Mouse (Mus musculus): ENCODE measurements around the gene Dhx16. TPM values are rescaled to one million over a fixed set of nuclear protein-coding genes. Genes with fewer than 3 reads are reported as not detected.

Gene Dhx16
- total RNA-seq, 1 experiment from 2014 or later, result 39.1 TPM

DNA sequence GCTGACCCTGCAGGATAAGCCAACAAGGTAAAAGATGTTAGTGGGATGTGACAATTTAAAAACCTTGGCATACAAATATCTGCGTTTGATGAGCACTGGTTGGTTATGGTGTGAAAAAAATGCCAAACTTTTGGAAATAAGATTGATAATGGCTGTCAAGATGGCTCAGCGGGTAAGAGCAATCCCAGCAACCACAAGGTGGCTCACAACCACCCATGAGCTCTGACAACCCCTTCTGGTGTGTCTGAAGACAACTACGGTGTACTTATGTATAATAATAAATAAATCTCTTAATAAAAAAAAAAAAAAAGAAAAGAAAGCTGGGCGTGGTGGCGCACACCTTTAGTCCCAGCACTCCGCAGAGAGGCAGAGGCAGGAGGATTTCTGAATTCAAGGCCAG is 35.4 kb downstream of the Dhx16 start:
- ATAC-seq (replicated peaks in 1 of 2; ENCODE audit: insufficient read depth in 1 of 2, low FRiP score in 2 of 2, low TSS enrichment in 1 of 2, low read depth in 1 of 2, poor library complexity in 2 of 2, severe bottlenecking in 2 of 2), result no peak

DNA sequence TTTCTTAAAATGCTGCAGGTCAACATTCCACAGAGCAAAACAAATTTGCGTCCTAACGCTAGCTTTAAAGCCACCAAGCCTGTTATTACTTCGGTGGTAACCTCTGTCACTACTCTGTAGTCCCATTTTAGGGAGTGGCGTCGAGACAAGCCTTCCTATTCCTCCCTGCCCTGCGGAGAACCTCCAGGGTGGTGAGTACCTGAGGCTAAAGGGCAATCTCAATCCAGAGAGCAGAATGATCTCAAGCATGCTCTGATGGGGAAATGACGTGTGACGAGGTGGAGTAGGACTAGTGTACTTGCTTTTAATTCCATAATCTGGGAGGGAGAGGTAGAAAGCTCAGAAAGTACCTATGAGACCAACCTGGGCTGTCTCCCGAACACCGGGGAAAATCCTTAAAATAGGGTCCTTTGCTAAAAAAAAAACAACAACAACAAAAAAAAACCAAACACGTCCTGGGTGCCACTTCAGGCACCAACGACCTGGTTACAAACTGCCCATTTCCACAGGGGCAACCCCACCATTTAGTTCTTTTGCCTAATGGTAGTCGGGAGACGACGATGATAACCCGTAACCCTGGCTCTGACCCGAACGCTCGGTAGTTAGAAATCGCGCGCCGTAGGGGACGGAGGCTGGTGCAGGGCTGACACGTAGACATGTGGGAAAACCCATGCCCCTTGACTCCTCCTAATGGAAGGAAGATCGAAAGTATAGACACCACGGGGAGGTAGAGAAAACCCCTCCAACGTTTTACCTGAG is 36.1 kb downstream of the Dhx16 start:
- ATAC-seq (replicated peaks in 1 of 2; ENCODE audit: insufficient read depth in 1 of 2, low FRiP score in 2 of 2, low TSS enrichment in 1 of 2, low read depth in 1 of 2, poor library complexity in 2 of 2, severe bottlenecking in 2 of 2), result peak in 1 of 2 experiments; percentile 4; a peak in 2 of 4 replicates

DNA sequence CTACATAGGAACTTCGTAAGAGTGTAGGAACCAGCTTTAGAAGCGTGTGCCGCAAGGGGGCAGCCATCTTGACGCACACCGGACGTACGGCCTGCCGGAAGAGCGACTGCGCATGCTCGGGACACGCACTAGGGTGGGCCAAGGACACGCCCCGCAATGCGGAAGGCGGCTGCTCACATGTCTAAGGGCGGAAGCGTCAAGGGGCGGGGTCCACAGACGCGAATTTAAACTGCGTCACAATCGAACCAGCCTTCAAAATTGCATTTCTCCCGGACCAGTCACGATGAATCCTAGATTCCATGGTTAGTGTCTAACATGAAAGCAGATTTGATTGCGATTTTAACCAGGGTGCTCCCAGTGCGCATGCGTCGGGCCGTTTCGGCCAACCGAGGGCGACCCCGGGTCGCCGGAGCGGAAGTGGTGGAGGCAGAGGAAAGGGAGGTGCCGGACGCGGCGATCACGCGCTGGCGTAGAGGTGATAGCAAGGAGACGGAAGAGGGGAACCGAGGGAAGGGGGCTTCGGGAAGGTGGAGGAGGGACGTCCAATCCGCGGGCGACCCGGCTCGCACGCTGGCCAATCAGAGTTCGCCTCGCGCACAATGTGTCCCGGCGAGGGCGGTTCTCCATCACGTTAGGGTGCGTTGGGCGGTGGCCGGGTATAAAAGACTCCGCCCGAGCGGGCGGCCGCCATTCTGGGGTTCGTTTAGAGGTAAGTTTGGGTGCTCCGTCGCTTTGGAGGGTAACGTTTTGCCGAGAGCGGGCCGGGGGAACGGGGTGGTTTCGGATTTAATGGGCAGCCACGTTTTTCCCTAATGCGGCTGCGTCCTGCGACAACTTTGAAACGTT is 36.9 kb downstream of the Dhx16 start, which contains the start of the genes Mrps18b and Ppp1r10:
TSS of gene Mrps18b (minus strand) at position 93 of the 846 bp plus-strand sequence.
TSS of gene Ppp1r10 (plus strand) at position 138 of the 846 bp plus-strand sequence.
- ATAC-seq (replicated peaks in 1 of 2; ENCODE audit: insufficient read depth in 1 of 2, low FRiP score in 2 of 2, low TSS enrichment in 1 of 2, low read depth in 1 of 2, poor library complexity in 2 of 2, severe bottlenecking in 2 of 2), result peak; percentile 79 to 84

DNA sequence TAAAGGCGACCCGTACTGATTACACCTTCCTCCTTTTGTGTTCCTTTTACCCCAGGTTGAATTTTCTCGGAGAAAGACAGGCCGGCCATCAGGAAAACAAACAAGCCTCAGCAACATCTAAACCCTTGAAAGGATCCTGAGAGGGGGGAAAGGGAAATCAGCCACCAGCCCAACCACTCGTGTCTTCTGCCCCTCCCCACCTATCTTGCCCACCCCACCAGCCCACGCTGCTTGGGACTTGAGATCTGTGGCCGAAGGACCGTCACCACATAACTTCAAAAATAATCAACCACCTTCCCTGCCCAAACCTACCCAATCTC is 37.5 kb downstream of the Dhx16 start:
- peak in 1 of 2 experiments; percentile 1; a peak in 1 of 4 replicates for ATAC-seq (replicated peaks in 1 of 2; ENCODE audit: insufficient read depth in 1 of 2, low FRiP score in 2 of 2, low TSS enrichment in 1 of 2, low read depth in 1 of 2, poor library complexity in 2 of 2, severe bottlenecking in 2 of 2)

DNA sequence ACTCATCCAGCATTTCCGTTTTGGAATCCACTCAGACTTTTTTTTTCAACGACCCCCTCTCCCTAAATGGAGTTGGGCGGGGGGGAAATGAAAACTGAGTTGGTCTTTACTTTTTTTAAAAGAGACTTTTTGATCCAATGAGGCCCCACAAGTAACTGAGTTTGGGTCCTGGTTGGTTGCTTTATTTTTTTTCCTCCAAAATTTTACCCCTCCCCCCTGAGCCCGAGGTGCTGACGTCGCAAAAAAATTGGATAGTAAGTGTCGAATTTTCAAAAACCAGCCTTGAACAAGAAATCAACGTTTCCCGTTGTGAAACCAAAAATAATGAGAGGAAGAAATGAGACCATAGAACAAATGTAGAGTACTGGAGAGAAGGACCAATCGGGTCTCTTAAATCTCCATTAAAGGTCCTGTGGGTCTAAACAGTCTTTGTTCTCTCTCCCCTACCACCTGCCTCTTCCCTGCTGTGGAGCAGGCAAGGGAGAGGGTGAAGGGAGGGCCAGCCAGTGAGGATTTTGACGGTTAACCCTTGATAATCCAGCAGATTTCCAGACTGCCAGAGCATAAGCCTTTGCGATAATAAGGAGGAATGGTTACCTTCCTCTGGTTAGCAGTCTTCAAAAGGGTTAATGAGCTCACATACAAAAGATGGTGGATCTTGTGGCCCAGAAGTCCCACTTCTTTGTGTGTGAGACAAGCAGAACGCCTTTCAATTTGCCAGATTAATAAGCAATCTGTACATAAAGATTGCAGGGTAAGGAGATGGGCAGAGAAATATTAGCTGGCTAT is 38.0 kb downstream of the Dhx16 start:
- no peak for ATAC-seq (replicated peaks in 1 of 2; ENCODE audit: insufficient read depth in 1 of 2, low FRiP score in 2 of 2, low TSS enrichment in 1 of 2, low read depth in 1 of 2, poor library complexity in 2 of 2, severe bottlenecking in 2 of 2)

DNA sequence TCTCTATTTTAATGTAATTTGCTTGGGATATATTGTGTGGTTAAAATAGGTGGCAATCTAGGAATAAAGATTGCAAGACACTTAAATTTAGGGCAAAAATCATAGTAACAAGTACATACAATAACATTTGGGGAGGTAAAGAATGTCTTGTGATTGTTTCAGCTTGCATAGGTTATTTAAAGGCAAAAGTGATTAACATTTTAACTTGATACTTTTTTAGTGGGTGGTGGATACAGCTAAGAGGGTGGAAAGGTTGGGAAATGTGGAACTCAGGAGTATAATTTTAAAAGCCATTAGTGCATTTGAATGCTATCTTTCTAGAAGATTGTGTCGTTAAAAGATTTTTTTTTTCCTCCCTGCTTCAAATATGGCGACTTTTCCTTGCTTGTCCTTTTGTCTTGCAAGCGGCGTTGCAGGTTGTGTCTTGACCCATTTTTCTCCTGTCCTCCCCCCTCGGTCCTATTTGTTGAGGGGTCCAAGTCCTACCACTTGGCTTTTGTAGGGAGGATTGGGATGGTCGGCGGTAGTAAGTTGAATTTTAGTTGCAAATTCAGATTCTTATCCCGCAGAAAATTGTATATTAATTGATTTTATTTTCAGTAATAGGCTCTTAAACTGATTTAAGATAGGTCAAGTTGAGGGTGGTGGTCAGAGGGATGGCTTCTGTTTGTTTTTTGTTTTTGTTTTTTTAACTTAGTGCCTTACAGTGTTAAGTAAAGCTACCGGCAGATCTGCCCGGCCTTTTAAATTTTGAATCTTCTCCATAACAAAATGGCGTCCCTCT is 38.8 kb downstream of the Dhx16 start:
- ATAC-seq (replicated peaks in 1 of 2; ENCODE audit: insufficient read depth in 1 of 2, low FRiP score in 2 of 2, low TSS enrichment in 1 of 2, low read depth in 1 of 2, poor library complexity in 2 of 2, severe bottlenecking in 2 of 2), result no peak

DNA sequence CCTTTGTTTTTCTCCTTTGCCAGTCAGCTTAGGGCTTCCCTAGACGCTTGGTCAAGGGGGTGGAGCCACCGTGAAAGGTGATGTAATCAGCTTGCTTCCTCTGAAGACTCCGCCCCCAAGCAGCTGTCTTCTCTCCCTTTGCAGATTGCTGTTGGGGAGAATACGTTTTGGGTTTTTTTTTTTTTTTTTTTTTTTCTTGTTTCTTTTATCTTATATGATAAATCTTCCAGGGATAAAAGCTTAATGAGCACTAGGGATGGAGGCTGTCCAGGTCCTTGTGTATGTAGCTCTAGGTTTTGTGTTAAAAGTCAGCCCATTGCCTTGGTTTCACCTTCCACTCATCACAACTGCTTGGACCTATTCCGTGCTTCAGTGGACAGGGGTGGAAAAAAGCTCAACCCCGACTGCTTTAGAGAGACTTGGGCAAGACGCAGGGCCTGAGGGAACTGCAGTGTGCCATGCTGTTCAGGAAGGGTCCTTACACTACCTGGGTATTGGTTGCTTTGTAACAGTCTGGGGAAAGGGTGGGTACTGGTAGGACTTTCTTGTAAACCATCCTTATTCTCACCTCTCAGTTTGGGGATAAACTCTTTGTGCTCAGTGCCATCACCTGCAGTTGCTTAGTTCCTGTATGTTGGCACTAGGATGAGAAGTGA is 39.6 kb downstream of the Dhx16 start:
- ATAC-seq (replicated peaks in 1 of 2; ENCODE audit: insufficient read depth in 1 of 2, low FRiP score in 2 of 2, low TSS enrichment in 1 of 2, low read depth in 1 of 2, poor library complexity in 2 of 2, severe bottlenecking in 2 of 2), result peak; percentile 25 to 41

DNA sequence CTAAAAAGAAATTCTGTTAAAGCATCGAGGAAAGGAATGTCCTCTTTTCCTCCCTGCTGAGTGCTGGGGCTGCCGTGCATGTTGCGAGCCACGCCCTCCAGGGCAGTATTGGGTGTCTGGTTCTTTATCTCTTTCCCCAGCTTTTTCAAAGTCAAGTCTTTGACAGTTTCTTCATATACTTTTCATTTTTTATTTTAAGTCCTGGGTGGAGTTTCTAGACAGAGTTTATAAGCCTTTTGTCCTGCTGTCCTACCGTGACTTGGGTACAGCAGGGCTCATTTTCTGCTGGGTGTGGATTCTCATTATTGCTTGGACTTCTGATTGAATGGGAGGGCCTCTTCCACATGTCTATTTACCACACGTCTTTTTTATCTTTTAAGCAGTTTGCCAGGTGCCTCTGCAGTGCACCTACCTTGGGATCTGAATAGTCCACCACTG is 40.3 kb downstream of the Dhx16 start:
- no peak for ATAC-seq (replicated peaks in 1 of 2; ENCODE audit: insufficient read depth in 1 of 2, low FRiP score in 2 of 2, low TSS enrichment in 1 of 2, low read depth in 1 of 2, poor library complexity in 2 of 2, severe bottlenecking in 2 of 2)

DNA sequence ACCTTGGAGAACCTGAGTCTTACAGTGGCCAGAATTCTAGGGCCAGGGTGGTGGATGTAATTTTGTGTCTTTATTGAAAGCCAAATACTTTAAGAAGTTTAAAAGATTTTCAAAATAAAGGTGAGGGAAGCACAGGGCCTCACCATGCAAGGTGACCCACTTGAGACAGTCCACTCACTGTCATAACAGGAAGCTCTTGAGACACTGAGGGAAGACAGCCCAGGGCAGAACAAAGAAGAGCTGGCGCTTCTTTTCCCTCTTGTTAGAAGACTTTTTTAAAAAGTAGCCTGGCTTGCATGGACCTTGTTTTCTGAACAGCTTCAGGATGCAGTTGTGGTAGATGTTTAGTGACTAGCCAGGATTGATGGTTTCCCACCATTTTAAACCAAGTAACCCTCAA is 40.8 kb downstream of the Dhx16 start:
- no peak for ATAC-seq (replicated peaks in 1 of 2; ENCODE audit: insufficient read depth in 1 of 2, low FRiP score in 2 of 2, low TSS enrichment in 1 of 2, low read depth in 1 of 2, poor library complexity in 2 of 2, severe bottlenecking in 2 of 2)

DNA sequence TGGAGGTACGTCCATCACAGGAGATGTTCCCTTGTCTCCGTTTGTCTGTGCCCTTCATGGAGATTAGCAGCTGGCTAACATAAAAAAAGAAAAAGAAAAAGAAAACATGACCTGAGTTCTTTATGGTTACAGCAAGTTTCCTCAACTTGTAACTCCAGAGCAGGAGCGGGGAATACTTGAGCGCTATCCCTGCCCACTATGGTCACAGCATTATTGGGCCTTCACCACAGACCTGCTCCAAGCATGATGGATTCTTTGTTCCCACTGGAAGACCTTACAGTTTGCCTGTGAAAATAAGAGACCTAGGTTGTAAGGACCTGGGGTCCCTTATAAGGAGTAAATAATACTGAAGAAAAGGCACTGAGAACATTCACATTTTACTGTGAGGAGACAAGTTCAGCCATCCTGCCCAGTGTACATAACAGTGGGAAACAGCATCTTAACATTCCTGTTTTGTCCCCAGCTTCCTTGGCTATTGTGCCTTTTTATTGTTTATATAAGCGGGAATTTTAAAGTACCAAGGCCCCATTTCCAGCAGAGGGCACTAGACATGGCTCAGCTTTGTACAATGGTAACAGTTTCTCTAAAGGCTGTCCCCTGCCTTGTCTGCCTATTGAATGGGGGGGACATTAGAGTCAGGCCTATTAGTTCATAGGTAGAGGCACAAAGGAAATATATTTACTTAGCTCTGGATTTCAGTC is 41.4 kb downstream of the Dhx16 start:
- no peak for ATAC-seq (replicated peaks in 1 of 2; ENCODE audit: insufficient read depth in 1 of 2, low FRiP score in 2 of 2, low TSS enrichment in 1 of 2, low read depth in 1 of 2, poor library complexity in 2 of 2, severe bottlenecking in 2 of 2)

DNA sequence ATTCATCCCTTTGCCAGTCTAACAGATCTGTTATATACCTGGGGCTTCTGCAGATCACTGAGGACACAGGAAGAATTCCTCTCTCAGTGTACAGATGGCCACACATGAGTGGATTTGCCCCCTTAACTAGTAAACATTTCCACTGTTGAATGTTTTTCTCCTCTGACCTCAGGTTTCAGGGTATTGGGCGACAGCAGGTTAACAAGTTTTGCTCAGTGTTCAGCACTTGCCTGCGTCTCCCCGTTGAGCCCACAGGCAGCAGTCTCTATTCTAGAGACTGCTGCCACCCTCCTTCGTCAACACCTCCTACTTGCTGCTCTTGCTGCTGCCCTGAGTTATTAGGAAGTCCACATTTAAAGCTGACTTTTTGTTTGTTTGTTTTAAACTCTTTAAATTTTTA is 42.1 kb downstream of the Dhx16 start:
- no peak for ATAC-seq (replicated peaks in 1 of 2; ENCODE audit: insufficient read depth in 1 of 2, low FRiP score in 2 of 2, low TSS enrichment in 1 of 2, low read depth in 1 of 2, poor library complexity in 2 of 2, severe bottlenecking in 2 of 2)

DNA sequence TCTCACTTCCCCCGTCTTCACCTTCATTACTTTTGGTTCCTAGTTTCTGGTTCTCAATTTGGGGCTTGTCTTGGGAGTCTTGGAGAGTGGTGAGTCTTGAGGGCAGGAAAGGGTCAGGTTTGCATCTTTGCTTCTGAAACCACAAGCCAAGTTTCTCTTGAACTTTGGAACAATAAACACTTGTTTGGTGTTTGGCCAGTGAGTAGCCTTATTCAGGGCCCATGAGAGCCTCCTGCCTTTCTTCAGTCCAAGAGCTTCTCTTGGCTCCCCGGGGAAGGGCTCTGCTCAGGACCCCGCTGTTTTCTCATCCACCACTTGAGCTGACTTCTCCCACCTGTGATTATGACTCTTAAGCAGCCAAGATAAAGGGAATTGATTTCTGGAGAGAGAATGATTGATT is 42.9 kb downstream of the Dhx16 start:
- ATAC-seq (replicated peaks in 1 of 2; ENCODE audit: insufficient read depth in 1 of 2, low FRiP score in 2 of 2, low TSS enrichment in 1 of 2, low read depth in 1 of 2, poor library complexity in 2 of 2, severe bottlenecking in 2 of 2), result no peak

DNA sequence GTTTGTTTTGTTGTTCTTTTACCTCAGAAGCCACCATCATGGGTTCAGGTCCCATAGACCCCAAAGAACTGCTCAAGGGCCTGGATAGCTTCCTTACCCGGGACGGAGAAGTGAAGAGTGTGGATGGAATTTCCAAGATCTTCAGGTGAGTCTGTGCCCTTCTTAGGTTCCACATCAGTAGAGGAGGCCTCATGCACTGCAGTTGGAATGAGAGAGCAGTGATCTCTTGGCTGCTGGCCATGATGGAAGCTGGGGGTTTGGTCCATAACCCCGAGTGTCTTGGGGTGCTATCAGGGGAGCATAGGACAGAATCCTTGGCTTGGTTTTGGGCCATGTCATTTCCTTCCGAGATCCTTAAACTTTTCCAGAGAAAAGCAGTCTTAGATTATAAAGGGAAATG is 43.7 kb downstream of the Dhx16 start:
- no peak for ATAC-seq (replicated peaks in 1 of 2; ENCODE audit: insufficient read depth in 1 of 2, low FRiP score in 2 of 2, low TSS enrichment in 1 of 2, low read depth in 1 of 2, poor library complexity in 2 of 2, severe bottlenecking in 2 of 2)

DNA sequence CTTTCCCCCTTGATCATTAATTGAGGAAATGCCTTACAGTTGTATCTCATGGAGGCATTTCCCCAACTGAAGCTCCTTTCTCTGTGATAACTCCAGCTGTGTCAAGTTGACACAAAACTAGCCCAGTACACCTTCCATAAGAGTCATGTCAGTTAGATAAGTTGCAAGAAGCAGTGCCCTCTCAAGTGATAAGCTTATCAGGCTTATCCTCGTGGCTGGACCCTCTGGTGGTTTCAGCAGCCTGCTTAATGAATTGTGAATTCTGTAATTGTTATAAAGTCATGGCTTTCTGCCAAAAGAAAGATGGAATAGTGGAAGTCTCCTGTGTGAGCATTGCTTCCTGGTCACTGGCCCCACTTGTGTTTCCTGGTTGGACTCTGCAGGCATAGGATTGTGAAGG is 47.9 kb downstream of the Dhx16 start:
- no peak for ATAC-seq (replicated peaks in 1 of 2; ENCODE audit: insufficient read depth in 1 of 2, low FRiP score in 2 of 2, low TSS enrichment in 1 of 2, low read depth in 1 of 2, poor library complexity in 2 of 2, severe bottlenecking in 2 of 2)

DNA sequence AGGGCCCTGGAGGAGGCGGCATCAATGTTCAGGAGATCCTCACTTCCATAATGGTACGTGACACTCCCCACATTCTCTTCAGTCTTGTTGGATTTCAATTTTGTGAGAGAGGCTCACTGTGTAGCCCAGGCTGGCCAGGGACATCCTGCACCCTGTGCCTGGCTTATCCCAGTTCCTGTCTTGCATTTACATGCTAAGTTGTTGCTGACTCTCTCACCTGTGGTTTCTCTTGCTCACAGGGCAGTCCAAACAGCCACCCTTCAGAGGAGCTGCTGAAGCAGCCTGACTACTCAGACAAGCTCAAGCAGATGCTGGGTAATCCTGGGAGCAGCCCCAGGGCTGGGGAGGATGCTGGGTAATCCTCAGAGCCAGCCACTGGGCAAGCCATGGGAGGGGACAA is 49.9 kb downstream of the Dhx16 start:
- no peak for ATAC-seq (replicated peaks in 1 of 2; ENCODE audit: insufficient read depth in 1 of 2, low FRiP score in 2 of 2, low TSS enrichment in 1 of 2, low read depth in 1 of 2, poor library complexity in 2 of 2, severe bottlenecking in 2 of 2)

DNA sequence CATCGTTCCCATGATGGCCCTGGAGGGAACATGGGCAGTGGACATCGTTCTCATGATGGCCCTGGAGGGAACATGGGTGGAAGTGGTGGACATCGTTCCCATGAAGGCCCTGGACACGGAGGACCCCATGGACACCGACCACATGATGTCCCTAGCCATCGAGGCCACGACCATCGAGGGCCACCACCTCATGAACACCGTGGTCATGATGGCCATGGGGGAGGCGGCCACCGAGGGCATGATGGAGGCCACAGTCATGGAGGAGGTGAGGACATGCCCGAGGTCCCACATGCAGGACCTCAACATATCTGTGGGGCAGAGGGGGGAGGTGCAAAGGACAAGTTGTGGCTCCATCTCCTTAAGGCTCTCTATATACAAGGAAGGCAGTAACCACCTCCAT is 51.0 kb downstream of the Dhx16 start:
- no peak for ATAC-seq (replicated peaks in 1 of 2; ENCODE audit: insufficient read depth in 1 of 2, low FRiP score in 2 of 2, low TSS enrichment in 1 of 2, low read depth in 1 of 2, poor library complexity in 2 of 2, severe bottlenecking in 2 of 2)
